Mouse (Mus musculus): ENCODE data around the gene Tmed9.

DNA sequence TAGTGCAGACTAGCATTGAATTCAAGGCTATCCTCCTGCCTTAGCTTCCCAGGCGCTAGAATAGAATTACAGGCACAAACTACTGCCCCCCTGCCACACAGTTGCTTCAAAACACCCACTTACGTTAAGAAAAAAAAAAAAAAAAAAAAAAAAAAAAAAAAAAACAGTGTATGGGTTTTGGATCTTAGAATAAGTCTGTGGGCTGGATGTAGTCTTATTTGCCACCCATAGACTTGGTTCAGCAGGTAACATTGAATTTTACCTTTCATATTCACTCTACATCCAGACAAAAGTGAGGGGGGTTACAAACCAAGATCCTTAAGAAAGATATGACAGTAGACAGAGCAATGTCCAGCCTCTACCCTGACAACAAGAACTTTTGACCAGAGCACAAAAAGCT is 5.6 kb upstream of the Tmed9 start:
- no peak for TF ChIP-seq EP300 (IDR thresholded peaks at IDR 0.05; ENCODE audit: low read depth)
- no peak for TF ChIP-seq CTCF (IDR thresholded peaks at IDR 0.05; ENCODE audit: low read depth)

All from liver, postnatal 0 days (tissue).